Mouse (Mus musculus) gonadal fat pad, adult 2 months (tissue): ENCODE results near the gene Cit. TPM values are rescaled to one million over a fixed set of nuclear protein-coding genes. Genes with fewer than 3 reads are reported as not detected.

Experiments used
- DNase-seq: peaks from one replicate; pipeline ENCODE4 v3.0.0-alpha.2; 2012; ENCODE audit warnings: low read depth
- polyA plus RNA-seq: library from polyadenylated mRNA; depleted of rRNA; stranded (reverse); fragments of >200 nt; gene quantifications from 2 replicates; pipeline ENCODE4 v1.2.3, GENCODE M21; 2012

Gene Cit
- polyA plus RNA-seq, 1 experiment = 2.9 TPM

- no peak for DNase-seq
Observed at GRCm38 (mm10) chr5:115915481-115915880, 70.4 kb downstream of the Cit start.

- no peak for DNase-seq
Observed at GRCm38 (mm10) chr5:115917960-115918359, 72.9 kb downstream of the Cit start.

- no peak for DNase-seq
Observed at GRCm38 (mm10) chr5:115918597-115919351, 73.7 kb downstream of the Cit start.

GRCm38 (mm10) chr5:115921990-115922389, 76.9 kb downstream of the Cit start:
- no peak for DNase-seq

GRCm38 (mm10) chr5:115924946-115925345, 79.9 kb downstream of the Cit start:
- DNase-seq = no peak

- DNase-seq = no peak
Observed at GRCm38 (mm10) chr5:115928786-115929507, 83.9 kb downstream of the Cit start.

GRCm38 (mm10) chr5:115932325-115932724, 87.2 kb downstream of the Cit start:
- no peak for DNase-seq

- DNase-seq = no peak
Observed at GRCm38 (mm10) chr5:115936851-115937250, 91.8 kb downstream of the Cit start.

- DNase-seq = no peak
Observed at GRCm38 (mm10) chr5:115937566-115937965, 92.5 kb downstream of the Cit start.

- no peak for DNase-seq
Observed at GRCm38 (mm10) chr5:115938999-115939398, 93.9 kb downstream of the Cit start.

- no peak for DNase-seq
Observed at GRCm38 (mm10) chr5:115942389-115942788, 97.3 kb downstream of the Cit start.

- no peak for DNase-seq
Observed at GRCm38 (mm10) chr5:115944791-115945490, 99.9 kb downstream of the Cit start.

GRCm38 (mm10) chr5:115947622-115948353, 102.7 kb downstream of the Cit start:
- no peak for DNase-seq

GRCm38 (mm10) chr5:115950936-115951335, 105.9 kb downstream of the Cit start:
- no peak for DNase-seq

GRCm38 (mm10) chr5:115953173-115953572, 108.1 kb downstream of the Cit start:
- no peak for DNase-seq

- DNase-seq = no peak
Observed at GRCm38 (mm10) chr5:115954084-115954483, 109.0 kb downstream of the Cit start.

- DNase-seq = no peak
Observed at GRCm38 (mm10) chr5:115954549-115954948, 109.5 kb downstream of the Cit start.

GRCm38 (mm10) chr5:115955131-115955530, 110.1 kb downstream of the Cit start:
- DNase-seq = no peak

GRCm38 (mm10) chr5:115956048-115956447, 111.0 kb downstream of the Cit start:
- DNase-seq = no peak

GRCm38 (mm10) chr5:115957177-115957576, 112.1 kb downstream of the Cit start:
- DNase-seq = no peak

GRCm38 (mm10) chr5:115958344-115958743, 113.3 kb downstream of the Cit start:
- DNase-seq = no peak

- DNase-seq = no peak
Observed at GRCm38 (mm10) chr5:115958814-115959213, 113.7 kb downstream of the Cit start.
